ENCODE assay signal across 7 mouse cellular contexts in genomic region chr8:57498847-57499511, GRCm38 (mm10). TPM values are rescaled to one million over a fixed set of nuclear protein-coding genes. Genes with fewer than 3 reads are reported as not detected.
A peak's percentile ranks its signal among the peaks of the same experiment; 100 is the strongest.
DNase-seq lines count a peak whose midpoint lies in the region; ATAC-seq and TF ChIP-seq lines count a peak whose summit lies in the region.

No protein-coding gene starts in this region.

- peak; percentile 74 for DNase-seq in ES-CJ7 (ENCODE audit: low read depth, low spot score)
- DNase-seq in hindbrain, postnatal 0 days (ENCODE audit: low spot score), result peak; percentile 71
- peak; percentile 36 for DNase-seq in limb, embryonic 14.5 days (ENCODE audit: low spot score)
- no peak for DNase-seq in B cell, adult 2 months

- no peaks in the 10 kb centered on the region for H3K27me3 ChIP-seq in E14TG2a.4 (ENCODE audit: insufficient read depth, low read length)
- H3K27me3 ChIP-seq in embryonic facial prominence, embryonic 15.5 days, result no peaks in the 10 kb centered on the region
- H3K27me3 ChIP-seq in hindbrain, postnatal 0 days (ENCODE audit: insufficient read depth, low read length), result no peaks in the 10 kb centered on the region
- H3K27me3 ChIP-seq in limb, embryonic 14.5 days (ENCODE audit: control insufficient read depth, insufficient read depth, low read length), result no peaks in the 10 kb centered on the region
- H3K27me3 ChIP-seq in neural tube, embryonic 14.5 days (ENCODE audit: control insufficient read depth, insufficient read depth, low read length), result no peaks in the 10 kb centered on the region

- 50% methylated on average over 17 of the region's 17 CpGs for WGBS in embryonic facial prominence, embryonic 15.5 days
- 27% methylated on average over 17 of the region's 17 CpGs for WGBS in hindbrain, postnatal 0 days
- WGBS in limb, embryonic 14.5 days, result 46% methylated on average over 17 of the region's 17 CpGs
- WGBS in neural tube, embryonic 14.5 days, result 36% methylated on average over 17 of the region's 17 CpGs

- H3K4me1 ChIP-seq in E14TG2a.4 (replicated peaks; ENCODE audit: low read depth, low read length), result peaks cover 75% of the 10 kb centered on the region
- H3K4me1 ChIP-seq in embryonic facial prominence, embryonic 15.5 days, result no peaks in the 10 kb centered on the region
- no peaks in the 10 kb centered on the region for H3K4me1 ChIP-seq in hindbrain, postnatal 0 days (ENCODE audit: insufficient read depth, low read length)
- peaks cover 6% of the 10 kb centered on the region; the same call in 1 of the 2 replicates for H3K4me1 ChIP-seq in limb, embryonic 14.5 days (ENCODE audit: control insufficient read depth, insufficient read depth, low read length)
- H3K4me1 ChIP-seq in neural tube, embryonic 14.5 days (ENCODE audit: control insufficient read depth, insufficient read depth, low read length), result no peaks in the 10 kb centered on the region

- no peaks in the 10 kb centered on the region for H3K9me3 ChIP-seq in E14TG2a.4 (ENCODE audit: low read length)
- no peaks in the 10 kb centered on the region for H3K9me3 ChIP-seq in embryonic facial prominence, embryonic 15.5 days (replicated peaks)
- no peaks in the 10 kb centered on the region for H3K9me3 ChIP-seq in hindbrain, postnatal 0 days (ENCODE audit: low read length)
- H3K9me3 ChIP-seq in limb, embryonic 14.5 days (ENCODE audit: control insufficient read depth, low read length), result no peaks in the 10 kb centered on the region
- no peaks in the 10 kb centered on the region for H3K9me3 ChIP-seq in neural tube, embryonic 14.5 days (ENCODE audit: control insufficient read depth, low read length)

- peak overlapping the region; percentile 4 for H3K4me2 ChIP-seq in embryonic facial prominence, embryonic 15.5 days (replicated peaks)
- H3K4me2 ChIP-seq in hindbrain, postnatal 0 days (ENCODE audit: low read depth, low read length), result peak overlapping the region; percentile 51
- peak overlapping the region; percentile 6; the same call in 1 of the 2 replicates for H3K4me2 ChIP-seq in limb, embryonic 14.5 days (replicated peaks; ENCODE audit: low read depth, low read length, severe bottlenecking)
- peak overlapping the region; percentile 41 for H3K4me2 ChIP-seq in neural tube, embryonic 14.5 days (ENCODE audit: low read depth, low read length)

- no peak for TF ChIP-seq POLR2A in limb, embryonic 14.5 days (IDR thresholded peaks at IDR 0.05; ENCODE audit: borderline replicate concordance, extremely low read depth, insufficient read depth, insufficient read length)

- H3K36me3 ChIP-seq in E14TG2a.4 (ENCODE audit: insufficient read depth, low read length), result peaks cover 62% of the 10 kb centered on the region
- no peaks in the 10 kb centered on the region for H3K36me3 ChIP-seq in embryonic facial prominence, embryonic 15.5 days
- H3K36me3 ChIP-seq in hindbrain, postnatal 0 days (ENCODE audit: insufficient read depth, low read length), result no peaks in the 10 kb centered on the region
- H3K36me3 ChIP-seq in limb, embryonic 14.5 days (ENCODE audit: control insufficient read depth, insufficient read depth, low read length), result 0 out of 2 replicates have a peak, but pooled peaks cover 3% of the 10 kb centered on the region
- no peaks in the 10 kb centered on the region for H3K36me3 ChIP-seq in neural tube, embryonic 14.5 days (ENCODE audit: control insufficient read depth, insufficient read depth, low read length)

- H3K4me3 ChIP-seq in E14TG2a.4 (replicated peaks; ENCODE audit: low read length), result peak overlapping the region; percentile 54
- no peak overlapping the region for H3K4me3 ChIP-seq in embryonic facial prominence, embryonic 15.5 days (replicated peaks)
- peak overlapping the region; percentile 11; the same call in 1 of the 2 replicates for H3K4me3 ChIP-seq in hindbrain, postnatal 0 days (ENCODE audit: low read length)
- no peak overlapping the region for H3K4me3 ChIP-seq in limb, embryonic 14.5 days (replicated peaks; ENCODE audit: low read length)
- 0 out of 2 replicates have a peak overlapping the region, but pooled peaks have one; percentile 8 for H3K4me3 ChIP-seq in neural tube, embryonic 14.5 days (ENCODE audit: low read depth, low read length)

- ATAC-seq in embryonic facial prominence, embryonic 15.5 days (ENCODE audit: insufficient number of reproducible peaks, low FRiP score, low TSS enrichment, low read depth), result peak; percentile 68; the same call in 1 of the 2 replicates
- peak; percentile 49; the same call in 1 of the 2 replicates for ATAC-seq in hindbrain, postnatal 0 days
- ATAC-seq in limb, embryonic 14.5 days (ENCODE audit: low FRiP score, low read depth), result peak; percentile 23; the same call in 1 of the 2 replicates
- peak; percentile 59; the same call in 1 of the 2 replicates for ATAC-seq in neural tube, embryonic 14.5 days (ENCODE audit: low read depth)

- H3K27ac ChIP-seq in embryonic facial prominence, embryonic 15.5 days (replicated peaks), result 0 out of 2 replicates have a peak overlapping the region, but pooled peaks have one; percentile 17
- peak overlapping the region; percentile 13; the same call in 1 of the 2 replicates for H3K27ac ChIP-seq in hindbrain, postnatal 0 days
- no peak overlapping the region for H3K27ac ChIP-seq in limb, embryonic 14.5 days (replicated peaks; ENCODE audit: low read depth, low read length)
- no peak overlapping the region for H3K27ac ChIP-seq in neural tube, embryonic 14.5 days (ENCODE audit: low read depth, low read length)

- no peak overlapping the region for H3K9ac ChIP-seq in embryonic facial prominence, embryonic 15.5 days
- H3K9ac ChIP-seq in hindbrain, postnatal 0 days (replicated peaks; ENCODE audit: low read length), result no peak overlapping the region
- H3K9ac ChIP-seq in limb, embryonic 14.5 days (ENCODE audit: low read depth, low read length, severe bottlenecking), result no peak overlapping the region
- no peak overlapping the region for H3K9ac ChIP-seq in neural tube, embryonic 14.5 days (replicated peaks; ENCODE audit: low read depth, low read length)

- TF ChIP-seq CTCF in E14TG2a.4 (conservative IDR thresholded peaks at IDR 0.05; ENCODE audit: low read length), result no peak
- peak; percentile 20; the same call in 1 of the 2 replicates for TF ChIP-seq CTCF in hindbrain, postnatal 0 days (IDR thresholded peaks at IDR 0.05; ENCODE audit: low read depth)

RNA-seq across cellular contexts. Expression of gene Sap30, which starts 11.3 kb away (rescaled TPM):
- 31.4 and 36.0 TPM in 2 replicates for polyA plus RNA-seq in embryonic facial prominence, embryonic 15.5 days (2015; fragmentation: Nextera tagmentation; extraction: Ambion mirVana)
- 22.1 and 26.1 TPM in 2 replicates for total RNA-seq in hindbrain, postnatal 0 days (2014; rRNA removed)
- 20.8 and 22.0 TPM in 2 replicates for polyA plus RNA-seq in hindbrain, postnatal 0 days (2015; fragmentation: Nextera tagmentation; extraction: Ambion mirVana)
- 27.7 and 32.6 TPM in 2 replicates for polyA plus RNA-seq in limb, embryonic 14.5 days (2012; rRNA removed)
- 35.8 and 40.1 TPM in 2 replicates for polyA plus RNA-seq in limb, embryonic 14.5 days (2014; fragmentation: Nextera tagmentation; extraction: Ambion mirVana)
- 25.5 and 32.1 TPM in 2 replicates for polyA plus RNA-seq in neural tube, embryonic 14.5 days (2014; fragmentation: Nextera tagmentation; extraction: Ambion mirVana)

RNA-seq across cellular contexts. Expression of gene Hmgb2, which starts 12.7 kb away (rescaled TPM):
- polyA plus RNA-seq in embryonic facial prominence, embryonic 15.5 days (2015; fragmentation: Nextera tagmentation; extraction: Ambion mirVana), result 277 and 280 TPM in 2 replicates
- total RNA-seq in hindbrain, postnatal 0 days (2014; rRNA removed), result 14.6 and 14.8 TPM in 2 replicates
- polyA plus RNA-seq in hindbrain, postnatal 0 days (2015; fragmentation: Nextera tagmentation; extraction: Ambion mirVana), result 140 and 154 TPM in 2 replicates
- polyA plus RNA-seq in limb, embryonic 14.5 days (2012; rRNA removed), result 86.9 and 199 TPM in 2 replicates
- 290 and 314 TPM in 2 replicates for polyA plus RNA-seq in limb, embryonic 14.5 days (2014; fragmentation: Nextera tagmentation; extraction: Ambion mirVana)
- polyA plus RNA-seq in neural tube, embryonic 14.5 days (2014; fragmentation: Nextera tagmentation; extraction: Ambion mirVana), result 24.7 and 52.8 TPM in 2 replicates

RNA-seq across cellular contexts. Expression of gene Scrg1, which starts 43.3 kb away (rescaled TPM):
- polyA plus RNA-seq in embryonic facial prominence, embryonic 15.5 days (2015; fragmentation: Nextera tagmentation; extraction: Ambion mirVana), result 5.3 and 8.4 TPM in 2 replicates
- 13.5 and 15.8 TPM in 2 replicates for total RNA-seq in hindbrain, postnatal 0 days (2014; rRNA removed)
- polyA plus RNA-seq in hindbrain, postnatal 0 days (2015; fragmentation: Nextera tagmentation; extraction: Ambion mirVana), result 49.8 and 63.2 TPM in 2 replicates
- polyA plus RNA-seq in limb, embryonic 14.5 days (2012; rRNA removed), result 38.9 and 39.5 TPM in 2 replicates
- polyA plus RNA-seq in limb, embryonic 14.5 days (2014; fragmentation: Nextera tagmentation; extraction: Ambion mirVana), result 23.7 and 24.1 TPM in 2 replicates
- polyA plus RNA-seq in neural tube, embryonic 14.5 days (2014; fragmentation: Nextera tagmentation; extraction: Ambion mirVana), result 6.2 and 10.9 TPM in 2 replicates

Comparison
In these comparisons a context has a peak if more than half of its experiments do, and no peak if none do; other contexts are left out.
1. H3K4me3 ChIP-seq: peak in E14TG2a.4 (single experiment), hindbrain, postnatal 0 days (single experiment) and neural tube, embryonic 14.5 days (single experiment); none in embryonic facial prominence, embryonic 15.5 days (single experiment) and limb, embryonic 14.5 days (single experiment).
2. DNase-seq: peak in ES-CJ7 (single experiment), hindbrain, postnatal 0 days (single experiment) and limb, embryonic 14.5 days (single experiment); none in B cell, adult 2 months (0 of 2).
3. H3K27ac ChIP-seq: peak in embryonic facial prominence, embryonic 15.5 days (single experiment) and hindbrain, postnatal 0 days (single experiment); none in limb, embryonic 14.5 days (single experiment) and neural tube, embryonic 14.5 days (single experiment).
4. Peak in every context shown above with its lines, with median percentiles within 50 percentile points of each other: ATAC-seq and H3K4me2 ChIP-seq.